Mouse (Mus musculus) myocyte (in vitro differentiated cells): Measurements from ENCODE around the gene Apmap. TPM values are rescaled to one million over a fixed set of nuclear protein-coding genes. Genes with fewer than 3 reads are reported as not detected.

ENCODE experiments used
- H3K27me3 ChIP-seq: one replicate; pipeline ENCODE4 v1.6.1; 2011; ENCODE audit not compliant: control insufficient read depth, insufficient read depth, insufficient read length
- H3K36me3 ChIP-seq: one replicate; pipeline ENCODE4 v1.6.1; 2011; ENCODE audit not compliant: control insufficient read depth, insufficient read depth
- H3K4me2 ChIP-seq: one replicate; pipeline ENCODE4 v1.6.1; 2011; ENCODE audit warnings: low read depth, control low read depth
- H3K4me3 ChIP-seq: one replicate; pipeline ENCODE4 v1.5.1; 2011; ENCODE audit warnings: mild to moderate bottlenecking, control low read depth, moderate library complexity
- H3K79me2 ChIP-seq: one replicate; pipeline ENCODE4 v1.6.1; 2011; ENCODE audit not compliant: control insufficient read depth, insufficient read depth
- H3ac ChIP-seq: one replicate; pipeline ENCODE4 v1.6.1; 2011; ENCODE audit not compliant: control insufficient read depth, insufficient read length
- CEBPB ChIP-seq: IDR thresholded peaks from 2 replicates; pipeline ENCODE4 v1.6.1; 2011; ENCODE audit warnings: mild to moderate bottlenecking, moderate library complexity; ENCODE audit not compliant: poor library complexity, insufficient read depth, severe bottlenecking
- E2F4 ChIP-seq: IDR thresholded peaks from one replicate; pipeline ENCODE4 v1.6.1; 2011; ENCODE audit warnings: mild to moderate bottlenecking, control low read depth, moderate library complexity; ENCODE audit not compliant: insufficient read depth
- MAX ChIP-seq: IDR thresholded peaks from one replicate; pipeline ENCODE4 v1.6.1; 2011; ENCODE audit warnings: low read depth, mild to moderate bottlenecking, control low read depth
- MYOD1 ChIP-seq, 3 experiments: IDR thresholded peaks; one replicate each; pipeline ENCODE4 v1.6.1; 2011; ENCODE audit warnings: control low read depth in 2 of 3, low read depth in 2 of 3, mild to moderate bottlenecking in 2 of 3, moderate library complexity in 1 of 3; ENCODE audit not compliant: insufficient read length in 2 of 3, control insufficient read depth in 1 of 3
- MYOG ChIP-seq, 3 experiments: IDR thresholded peaks; one replicate each; pipeline ENCODE4 v1.6.1; 2011; ENCODE audit warnings: control low read depth in 2 of 3, low read depth in 2 of 3, mild to moderate bottlenecking in 2 of 3; ENCODE audit not compliant: insufficient read length in 2 of 3, control insufficient read depth in 1 of 3, insufficient read depth in 1 of 3
- POLR2A ChIP-seq: IDR thresholded peaks from one replicate; pipeline ENCODE4 v1.6.1; 2011; ENCODE audit warnings: low read depth, mild to moderate bottlenecking, control low read depth, moderate library complexity; ENCODE audit not compliant: insufficient read length
- POLR2AphosphoS2 ChIP-seq: IDR thresholded peaks from one replicate; pipeline ENCODE4 v1.6.1; 2011; ENCODE audit warnings: low read depth, control low read depth; ENCODE audit not compliant: insufficient read length
- REST ChIP-seq: IDR thresholded peaks from one replicate; pipeline ENCODE4 v1.6.1; 2011; ENCODE audit warnings: mild to moderate bottlenecking, control low read depth, moderate library complexity; ENCODE audit not compliant: insufficient read depth, insufficient read length
- SRF ChIP-seq: IDR thresholded peaks from one replicate; pipeline ENCODE4 v1.6.1; 2011; ENCODE audit warnings: low read depth; ENCODE audit not compliant: control insufficient read depth, insufficient read length
- TCF12 ChIP-seq: IDR thresholded peaks from one replicate; pipeline ENCODE4 v1.6.1; 2011; ENCODE audit warnings: mild to moderate bottlenecking, control low read depth; ENCODE audit not compliant: poor library complexity, insufficient read depth, severe bottlenecking
- TCF3 ChIP-seq: IDR thresholded peaks from one replicate; pipeline ENCODE4 v1.6.1; 2011; ENCODE audit warnings: low read depth, control low read depth; ENCODE audit not compliant: insufficient read length
- USF1 ChIP-seq: IDR thresholded peaks from one replicate; pipeline ENCODE4 v1.6.1; 2011; ENCODE audit warnings: low read depth, mild to moderate bottlenecking, control low read depth, moderate library complexity
- polyA plus RNA-seq: library from polyadenylated mRNA; unstranded; fragments of >200 nt; fragmentation: generic; extraction: Trizol; gene quantifications from one replicate; pipeline ENCODE4 v1.2.1, GENCODE M21; 2012; ENCODE audit warnings: missing spikeins

The Apmap gene
- polyA plus RNA-seq, 1 experiment, result 31.4 TPM

- Histone ChIP-seq H3K27me3 (no peaks in the 10 kb centered on the region), H3ac (no peak overlapping the region), H3K79me2 (no peaks in the 10 kb centered on the region), H3K4me2 (no peak overlapping the region), H3K4me3 (no peak overlapping the region), H3K36me3 (no peaks in the 10 kb centered on the region)
- TF ChIP-seq E2F4 (no peak), MYOD1 (IDR thresholded peaks at IDR 0.05; ENCODE audit: control insufficient read depth in 1 of 3, insufficient read length in 2 of 3, low read depth in 2 of 3) (no peak)
Observed at GRCm38 (mm10) chr2:150623957-150624356, 15.6 kb upstream of the Apmap start.

- no peaks in the 10 kb centered on the region for H3K36me3 ChIP-seq
- no peaks in the 10 kb centered on the region for H3K79me2 ChIP-seq
- TF ChIP-seq TCF12, result no peak
- TF ChIP-seq E2F4, result no peak
- H3K4me3 ChIP-seq, result no peak overlapping the region
- H3K27me3 ChIP-seq, result peaks cover 6% of the 10 kb centered on the region
- H3ac ChIP-seq, result no peak overlapping the region
- H3K4me2 ChIP-seq, result no peak overlapping the region
Observed at GRCm38 (mm10) chr2:150621698-150622097, 13.3 kb upstream of the Apmap start.

- Histone ChIP-seq H3K79me2 (peaks cover 21% of the 10 kb centered on the region), H3K36me3 (no peaks in the 10 kb centered on the region), H3K4me2 (no peak overlapping the region), H3K27me3 (no peaks in the 10 kb centered on the region), H3K4me3 (no peak overlapping the region), H3ac (no peak overlapping the region)
- no peak for TF ChIP-seq POLR2A
- TF ChIP-seq TCF12, result no peak
- TF ChIP-seq USF1, result no peak
- TF ChIP-seq TCF3, result no peak
- no peak for TF ChIP-seq MYOD1 (IDR thresholded peaks at IDR 0.05; ENCODE audit: control insufficient read depth in 1 of 3, insufficient read length in 2 of 3, low read depth in 2 of 3)
- TF ChIP-seq POLR2AphosphoS2, result no peak
- TF ChIP-seq SRF, result no peak
- TF ChIP-seq MAX, result no peak
- no peak for TF ChIP-seq E2F4
- no peak for TF ChIP-seq MYOG (IDR thresholded peaks at IDR 0.05; ENCODE audit: control insufficient read depth in 1 of 3, insufficient read depth in 1 of 3, insufficient read length in 2 of 3, low read depth in 2 of 3)
- no peak for TF ChIP-seq CEBPB
- TF ChIP-seq REST, result no peak
Observed at GRCm38 (mm10) chr2:150610097-150610496, 1.7 kb upstream of the Apmap start.

- peaks cover 21% of the 10 kb centered on the region for H3K79me2 ChIP-seq
- H3K4me2 ChIP-seq, result peak overlapping the region; percentile 95
- H3ac ChIP-seq, result peak overlapping the region; percentile 31
- no peak for TF ChIP-seq SRF
- no peak for TF ChIP-seq CEBPB
- TF ChIP-seq E2F4, result no peak
- TF ChIP-seq POLR2A, result no peak
- TF ChIP-seq TCF3, result no peak
- no peak for TF ChIP-seq MYOD1 (IDR thresholded peaks at IDR 0.05; ENCODE audit: control insufficient read depth in 1 of 3, insufficient read length in 2 of 3, low read depth in 2 of 3)
- TF ChIP-seq POLR2AphosphoS2, result no peak
- TF ChIP-seq USF1, result no peak
- TF ChIP-seq MYOG (IDR thresholded peaks at IDR 0.05; ENCODE audit: control insufficient read depth in 1 of 3, insufficient read depth in 1 of 3, insufficient read length in 2 of 3, low read depth in 2 of 3), result no peak
- TF ChIP-seq TCF12, result no peak
- no peak for TF ChIP-seq REST
- TF ChIP-seq MAX, result no peak
- H3K36me3 ChIP-seq, result no peaks in the 10 kb centered on the region
- peak overlapping the region; percentile 64 for H3K4me3 ChIP-seq
- no peaks in the 10 kb centered on the region for H3K27me3 ChIP-seq
Observed at GRCm38 (mm10) chr2:150608872-150609560, 649 bp upstream of the Apmap start.

- Histone ChIP-seq H3K4me3 (peak overlapping the region; percentile 64), H3K79me2 (peaks cover 21% of the 10 kb centered on the region), H3ac (no peak overlapping the region), H3K4me2 (peak overlapping the region; percentile 86), H3K36me3 (no peaks in the 10 kb centered on the region), H3K27me3 (no peaks in the 10 kb centered on the region)
- TF ChIP-seq USF1 (no peak), MYOD1 (IDR thresholded peaks at IDR 0.05; ENCODE audit: control insufficient read depth in 1 of 3, insufficient read length in 2 of 3, low read depth in 2 of 3) (no peak), TCF3 (no peak), POLR2A (no peak), CEBPB (no peak), E2F4 (no peak), MAX (no peak), POLR2AphosphoS2 (no peak), MYOG (IDR thresholded peaks at IDR 0.05; ENCODE audit: control insufficient read depth in 1 of 3, insufficient read depth in 1 of 3, insufficient read length in 2 of 3, low read depth in 2 of 3) (no peak), SRF (no peak), TCF12 (no peak), REST (no peak)
Observed at GRCm38 (mm10) chr2:150607086-150607485, 1.3 kb downstream of the Apmap start.
